Mouse (Mus musculus) midbrain, embryonic 16.5 days (tissue): ENCODE measurements around the gene Ttc41. TPM values are rescaled to one million over a fixed set of nuclear protein-coding genes. Genes with fewer than 3 reads are reported as not detected.
A peak's percentile ranks its signal among the peaks of the same experiment; 100 is the strongest.
"Not testable (repeated sequence)": the region's sequence is repeated elsewhere in the genome, so short reads cannot be mapped to it uniquely, and the experiment has no call there.

Experiments
- ATAC-seq: fragments of 200-750 bp; cut with Nextera tagmentation; 2 replicates; pipeline ENCODE4 v1.8.0; 2017; ENCODE audit warnings: moderate TSS enrichment
- H3K27ac ChIP-seq: fragments of 300-500 bp; sonication (generic); 2 replicates; pipeline ENCODE4 v1.5.1; 2014; ENCODE audit warnings: mild to moderate bottlenecking, low read length, mixed read lengths
- H3K27me3 ChIP-seq: fragments of 300-500 bp; sonication (generic); 2 replicates; pipeline ENCODE4 v1.6.1; 2014; ENCODE audit warnings: low read depth, low read length, mixed read lengths; ENCODE audit not compliant: control insufficient read depth, insufficient read depth
- H3K36me3 ChIP-seq: fragments of 300-500 bp; sonication (generic); 2 replicates; pipeline ENCODE4 v1.6.1; 2014; ENCODE audit warnings: mild to moderate bottlenecking, low read length, moderate library complexity, mixed read lengths; ENCODE audit not compliant: control insufficient read depth, insufficient read depth
- H3K4me1 ChIP-seq: fragments of 300-500 bp; sonication (generic); 2 replicates; pipeline ENCODE4 v1.6.1; 2014; ENCODE audit warnings: mild to moderate bottlenecking, low read length, mixed read lengths; ENCODE audit not compliant: control insufficient read depth, insufficient read depth
- H3K4me2 ChIP-seq: fragments of 300-500 bp; sonication (generic); 2 replicates; pipeline ENCODE4 v1.6.1; 2014; ENCODE audit warnings: mild to moderate bottlenecking, low read length, mixed read lengths
- H3K4me3 ChIP-seq: fragments of 300-500 bp; sonication (generic); 2 replicates; pipeline ENCODE4 v1.5.1; 2014; ENCODE audit warnings: low read depth, mild to moderate bottlenecking, low read length, moderate library complexity, mixed read lengths
- H3K9ac ChIP-seq: fragments of 300-500 bp; sonication (generic); 2 replicates; pipeline ENCODE4 v1.6.1; 2014; ENCODE audit warnings: low read depth, low read length, mixed read lengths
- H3K9me3 ChIP-seq: fragments of 300-500 bp; sonication (generic); replicated peaks from 2 replicates; pipeline ENCODE4 v1.6.1; 2014; ENCODE audit warnings: mild to moderate bottlenecking, low read length, mixed read lengths; ENCODE audit not compliant: control insufficient read depth, poor library complexity, severe bottlenecking
- WGBS: fragments of 180-500 bp; shearing (Covaris S2); extraction: QIAGEN DNeasy Blood & Tissue Kit; methylation state at CpG from one replicate; pipeline ENCODE4 v1.1.7; 2014; 5-methylcytosine and 5-hydroxymethylcytosine counted together
- polyA plus RNA-seq: library from polyadenylated mRNA; unstranded; fragments of >200 nt; fragmentation: Nextera tagmentation; extraction: Ambion mirVana; gene quantifications from 2 replicates; pipeline ENCODE4 v1.2.1, GENCODE M21; 2015

Ttc41 gene
- 2.5 and 2.8 TPM in 2 replicates for polyA plus RNA-seq

DNA sequence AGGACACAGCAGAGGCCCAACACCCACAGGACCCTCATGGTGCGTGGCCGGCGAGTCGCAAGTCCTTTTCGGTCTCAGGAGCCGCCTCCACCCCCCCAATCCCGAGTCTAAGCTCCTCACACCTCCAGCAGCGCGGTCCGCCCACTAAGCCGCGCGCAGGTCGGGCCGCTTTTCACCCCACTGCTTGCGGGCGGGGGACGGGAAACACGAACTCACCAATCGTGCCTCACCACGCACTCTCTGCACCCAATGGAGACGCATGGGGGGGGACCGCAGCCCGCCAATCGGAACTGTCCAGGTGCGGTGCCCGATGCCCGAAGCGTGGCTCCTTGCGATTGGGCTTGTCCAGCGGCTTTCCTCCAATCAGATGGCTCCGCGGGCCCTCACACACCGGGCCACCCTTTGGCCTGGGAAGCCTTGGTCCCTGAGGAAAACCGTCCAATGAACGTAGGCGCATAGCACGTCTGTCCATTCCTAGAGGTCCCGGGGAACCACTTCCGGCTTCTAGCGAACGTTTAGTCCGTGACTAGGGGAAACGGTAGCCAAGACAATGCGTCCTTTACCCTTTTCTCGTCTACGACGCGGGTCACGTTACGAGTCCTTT is at the start of gene Ttc41, which contains the start of gene Hsp90b1:
Gene Ttc41, plus strand, starts transcription at position 494 of the 604 bp plus-strand sequence.
Gene Hsp90b1, minus strand, starts transcription at position 192 of the 604 bp plus-strand sequence.
- Histone ChIP-seq H3K4me2 (peak within 1 kb of the TSS; percentile 88), H3K4me3 (peak within 1 kb of the TSS; percentile 59), H3K27me3 (no peaks in the 10 kb centered on the region), H3K36me3 (peaks cover 13% of the 10 kb centered on the region), H3K27ac (peak within 1 kb of the TSS; percentile 95), H3K9me3 (no peaks in the 10 kb centered on the region), H3K4me1 (peaks cover 38% of the 10 kb centered on the region), H3K9ac (peak within 1 kb of the TSS; percentile 75)
- ATAC-seq: peak; percentile 98
- under 1% methylated on average over 50 of the region's 51 CpGs for WGBS

DNA sequence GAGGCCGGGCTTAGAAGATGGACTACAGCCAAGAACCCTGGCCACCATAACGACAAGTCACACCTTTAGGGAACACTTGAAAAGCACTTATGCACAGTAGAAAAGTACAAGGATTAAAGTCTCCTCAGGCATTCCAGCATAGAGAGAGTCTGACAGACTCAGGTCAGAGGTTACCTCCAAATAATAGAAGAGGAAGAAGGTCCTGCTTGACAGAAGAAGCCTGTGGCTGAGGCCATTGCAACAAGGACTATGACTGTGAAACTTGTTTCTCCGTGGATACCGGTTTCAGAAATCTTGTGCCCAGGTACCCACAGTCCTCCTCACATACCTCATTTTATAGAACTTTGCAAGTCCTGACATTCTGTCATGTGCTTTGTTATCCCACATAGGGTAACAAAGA is 35.1 kb upstream of the Ttc41 start:
- not testable (repeated sequence) for H3K4me3 ChIP-seq, H3K27ac ChIP-seq, H3K4me2 ChIP-seq, H3K36me3 ChIP-seq, H3K9me3 ChIP-seq, H3K9ac ChIP-seq, H3K4me1 ChIP-seq, H3K27me3 ChIP-seq, ATAC-seq
- 85% methylated on average over 4 of the region's 4 CpGs for WGBS

DNA sequence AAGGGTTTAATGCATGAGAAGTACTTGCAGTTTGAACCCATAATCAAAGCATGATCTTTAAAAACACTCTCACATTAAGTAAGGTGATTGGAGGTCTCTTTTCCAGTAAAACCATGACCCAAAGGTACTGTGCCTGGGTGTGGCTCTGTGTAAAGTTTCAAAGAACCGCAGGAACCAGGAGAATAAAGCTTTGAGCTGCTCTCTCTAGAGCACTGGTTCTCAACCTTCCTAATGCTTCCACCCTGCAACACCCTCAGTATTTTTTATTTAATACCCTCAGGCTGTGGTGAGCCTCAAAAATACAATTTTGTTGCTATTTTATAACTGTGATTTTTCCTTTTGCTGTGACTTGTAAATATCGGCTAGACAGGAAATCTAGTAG is 20.8 kb upstream of the Ttc41 start:
- not testable (repeated sequence) for H3K36me3 ChIP-seq, H3K27me3 ChIP-seq, H3K4me1 ChIP-seq, H3K9me3 ChIP-seq, H3K9ac ChIP-seq
- peak overlapping the region; percentile 65 for H3K4me2 ChIP-seq
- peak overlapping the region; percentile 83; the same call in 1 of the 2 replicates for H3K27ac ChIP-seq
- ATAC-seq: peak; percentile 66
- H3K4me3 ChIP-seq: peak overlapping the region; percentile 69
- 36% methylated on average over 2 of the region's 2 CpGs for WGBS

DNA sequence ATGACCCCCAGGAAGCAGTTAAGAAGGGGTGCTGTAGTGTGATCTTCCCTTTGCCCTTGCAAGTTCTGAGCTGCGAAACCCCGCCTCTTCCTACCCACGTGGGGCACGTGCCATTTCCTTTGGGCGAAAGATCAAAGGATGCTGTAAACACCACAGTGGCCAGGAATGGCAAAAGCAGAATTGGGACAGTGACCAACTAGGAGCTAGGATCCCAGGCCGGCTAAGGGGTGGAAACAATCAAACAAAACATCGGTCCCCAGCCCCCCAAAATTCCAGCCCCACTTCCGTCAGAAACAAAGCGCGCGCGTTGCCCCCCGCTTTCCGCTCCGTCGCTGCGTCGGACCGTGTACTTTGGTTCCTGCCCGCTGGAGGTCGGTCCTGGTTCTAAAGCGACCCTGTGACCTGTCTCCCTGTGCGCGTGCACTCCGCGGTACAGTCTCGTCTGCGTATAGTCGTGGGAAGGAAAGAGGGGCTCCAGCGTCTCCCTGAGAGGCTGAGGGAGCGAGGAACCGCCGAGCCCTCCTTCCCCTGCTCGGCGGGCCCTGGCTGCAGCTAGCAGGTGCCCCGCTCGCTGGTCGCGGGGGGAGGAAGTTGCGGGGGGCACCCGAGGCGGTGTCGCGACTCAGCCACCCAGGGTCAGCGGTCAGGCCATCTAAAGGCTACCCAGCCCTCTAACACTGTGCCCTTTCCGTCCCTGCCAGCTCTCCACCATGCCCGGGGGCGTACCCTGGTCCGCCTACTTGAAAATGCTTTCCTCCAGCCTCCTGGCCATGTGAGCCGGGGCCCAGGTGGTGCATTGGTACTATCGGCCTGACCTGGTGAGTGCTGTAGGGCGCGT is 20.2 kb upstream of the Ttc41 start:
- H3K27ac ChIP-seq: peak overlapping the region; percentile 83
- not testable (repeated sequence) for H3K27me3 ChIP-seq, H3K9me3 ChIP-seq, H3K36me3 ChIP-seq, H3K4me1 ChIP-seq
- ATAC-seq: peak; percentile 97
- peak overlapping the region; percentile 65 for H3K4me2 ChIP-seq
- under 1% methylated on average over 43 of the region's 53 CpGs for WGBS
- peak overlapping the region; percentile 84 for H3K9ac ChIP-seq
- peak overlapping the region; percentile 69 for H3K4me3 ChIP-seq

DNA sequence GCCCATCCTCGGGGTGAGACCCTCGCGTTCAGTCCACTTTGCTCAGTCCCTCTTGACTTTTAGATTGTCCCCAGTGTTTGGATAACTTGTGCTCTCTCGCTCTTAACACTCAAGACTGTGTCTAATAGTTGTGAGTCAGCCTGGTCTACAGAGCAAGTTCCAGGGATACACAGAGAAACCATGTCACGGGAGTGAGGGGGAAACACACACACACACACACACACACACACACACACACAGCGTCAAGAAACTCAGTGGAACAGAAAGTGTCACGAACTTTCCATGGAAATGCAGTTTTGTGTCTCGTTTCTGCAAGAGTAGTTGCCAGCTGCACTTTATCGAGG is 19.6 kb upstream of the Ttc41 start:
- ATAC-seq, H3K36me3 ChIP-seq, H3K9me3 ChIP-seq, H3K4me1 ChIP-seq, H3K27ac ChIP-seq, H3K27me3 ChIP-seq: not testable (repeated sequence)
- 23% methylated on average over 9 of the region's 9 CpGs for WGBS
- peak overlapping the region; percentile 69 for H3K4me3 ChIP-seq
- peak overlapping the region; percentile 65 for H3K4me2 ChIP-seq
- H3K9ac ChIP-seq: peak overlapping the region; percentile 84

DNA sequence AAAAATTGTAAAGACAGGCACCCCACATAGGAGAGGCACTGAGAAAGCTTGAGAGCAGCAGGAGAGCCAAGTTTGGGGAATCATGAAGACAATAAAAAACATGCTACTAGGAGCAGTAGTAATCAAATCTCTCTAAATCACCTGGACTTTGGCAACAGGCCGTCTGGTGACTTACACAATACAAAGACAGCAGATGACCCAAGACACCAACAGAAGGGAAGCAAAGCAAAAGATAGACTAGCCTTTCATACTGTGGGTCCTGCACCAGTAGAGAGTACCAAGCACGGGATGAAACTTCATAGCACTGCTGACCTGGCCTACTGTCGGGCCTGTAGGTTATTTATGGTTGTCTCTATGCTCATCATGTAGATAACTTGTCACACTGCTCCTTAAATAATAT is 5.4 kb upstream of the Ttc41 start:
- WGBS: 68% methylated on average over 3 of the region's 3 CpGs
- Histone ChIP-seq H3K9ac (no peak overlapping the region), H3K27me3 (no peaks in the 10 kb centered on the region), H3K4me1 (peaks cover 43% of the 10 kb centered on the region), H3K36me3 (peaks cover 38% of the 10 kb centered on the region), H3K4me2 (no peak overlapping the region), H3K4me3 (no peak overlapping the region), H3K9me3 (no peaks in the 10 kb centered on the region), H3K27ac (no peak overlapping the region)
- no peak for ATAC-seq

DNA sequence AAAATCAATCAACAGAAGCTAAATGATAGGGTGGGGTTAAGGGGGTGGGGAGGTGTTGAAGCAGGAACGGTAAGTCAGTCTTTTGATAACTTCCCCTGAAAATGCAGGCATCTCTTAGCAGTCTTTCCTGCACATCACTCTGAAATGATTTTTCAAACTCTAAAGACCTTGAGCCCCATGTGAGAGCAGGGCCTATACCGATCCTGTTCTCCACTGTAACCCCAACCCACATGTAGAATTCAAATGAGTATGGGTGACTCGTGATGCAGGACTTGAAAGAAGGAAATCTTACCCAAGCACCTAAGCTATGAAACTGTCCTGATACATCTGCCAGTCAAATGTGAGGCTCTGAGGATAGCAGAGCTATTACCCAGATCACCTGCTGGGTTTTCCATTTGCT is 4.6 kb upstream of the Ttc41 start:
- no peak overlapping the region for H3K9ac ChIP-seq
- no peaks in the 10 kb centered on the region for H3K9me3 ChIP-seq
- H3K4me3 ChIP-seq: no peak overlapping the region
- H3K4me2 ChIP-seq: no peak overlapping the region
- no peak for ATAC-seq
- 68% methylated on average over 3 of the region's 3 CpGs for WGBS
- no peaks in the 10 kb centered on the region for H3K27me3 ChIP-seq
- H3K27ac ChIP-seq: no peak overlapping the region
- H3K36me3 ChIP-seq: peaks cover 31% of the 10 kb centered on the region
- H3K4me1 ChIP-seq: peaks cover 43% of the 10 kb centered on the region

DNA sequence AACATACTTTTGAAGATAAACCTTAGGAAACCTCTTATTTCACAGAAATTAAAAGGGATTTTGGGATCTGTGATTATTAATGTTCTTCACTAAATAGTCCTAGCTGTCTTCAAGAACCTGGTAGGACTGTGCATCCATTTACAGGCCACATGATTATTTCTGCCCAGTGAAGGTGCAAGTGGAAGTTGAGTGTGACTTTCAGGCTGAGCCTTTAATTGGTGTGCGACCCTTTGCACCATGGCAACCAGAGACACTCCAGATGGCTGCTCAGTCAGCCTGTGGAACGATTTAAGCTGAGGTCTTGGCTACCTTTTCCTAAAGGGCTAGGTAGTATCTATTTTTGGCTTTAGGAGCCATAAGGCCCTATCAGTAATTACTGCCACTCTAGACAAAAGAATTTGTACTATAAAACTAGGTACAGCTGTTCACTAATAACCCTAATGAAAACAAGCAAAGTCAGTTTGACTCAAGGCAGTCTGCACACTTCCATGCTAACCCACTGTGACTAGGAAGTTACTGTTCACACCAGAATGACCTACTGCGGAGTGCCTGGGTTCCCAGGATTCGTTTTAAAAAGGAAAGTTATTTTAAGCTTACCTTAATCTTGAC is 3.2 kb upstream of the Ttc41 start:
- H3K9ac ChIP-seq: no peak overlapping the region

DNA sequence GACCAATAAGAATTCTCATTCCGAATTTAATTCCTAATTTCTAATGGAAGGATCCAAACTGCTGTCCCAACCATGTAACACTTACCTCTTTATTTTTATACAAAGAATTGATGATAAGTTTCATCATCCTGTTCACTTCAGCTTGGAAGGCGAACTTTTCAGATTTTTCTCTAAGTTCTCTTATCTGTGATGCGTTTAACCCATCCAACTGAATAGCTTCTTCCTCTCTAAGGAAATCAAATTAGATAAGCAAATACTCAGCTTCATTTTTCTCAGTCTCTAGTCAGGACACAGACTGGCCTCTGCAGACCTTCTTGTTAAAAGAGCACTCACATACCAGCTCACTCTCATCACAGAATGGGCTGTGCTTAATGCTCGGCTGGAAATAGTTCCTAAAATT is 2.2 kb upstream of the Ttc41 start:
- H3K9ac ChIP-seq: no peak overlapping the region
- WGBS: 78% methylated on average over 4 of the region's 4 CpGs

More for the DNA sequence above, 3.2 kb upstream of the Ttc41 start:
- peaks cover 49% of the 10 kb centered on the region for H3K4me1 ChIP-seq
- H3K4me3 ChIP-seq: no peak overlapping the region
- peaks cover 29% of the 10 kb centered on the region for H3K36me3 ChIP-seq
- 53% methylated on average over 4 of the region's 4 CpGs for WGBS
- H3K27ac ChIP-seq: no peak overlapping the region
- ATAC-seq: no peak
- no peaks in the 10 kb centered on the region for H3K9me3 ChIP-seq
- no peaks in the 10 kb centered on the region for H3K27me3 ChIP-seq
- H3K4me2 ChIP-seq: no peak overlapping the region

More for the DNA sequence above, 2.2 kb upstream of the Ttc41 start:
- Histone ChIP-seq H3K9me3 (no peaks in the 10 kb centered on the region), H3K4me2 (peak overlapping the region; percentile 88), H3K27me3 (no peaks in the 10 kb centered on the region), H3K4me1 (peaks cover 49% of the 10 kb centered on the region), H3K27ac (no peak overlapping the region), H3K4me3 (no peak overlapping the region), H3K36me3 (peaks cover 23% of the 10 kb centered on the region)
- no peak for ATAC-seq
